Comparison of ENCODE assay signal across 9 mouse cellular contexts in the genomic region with DNA sequence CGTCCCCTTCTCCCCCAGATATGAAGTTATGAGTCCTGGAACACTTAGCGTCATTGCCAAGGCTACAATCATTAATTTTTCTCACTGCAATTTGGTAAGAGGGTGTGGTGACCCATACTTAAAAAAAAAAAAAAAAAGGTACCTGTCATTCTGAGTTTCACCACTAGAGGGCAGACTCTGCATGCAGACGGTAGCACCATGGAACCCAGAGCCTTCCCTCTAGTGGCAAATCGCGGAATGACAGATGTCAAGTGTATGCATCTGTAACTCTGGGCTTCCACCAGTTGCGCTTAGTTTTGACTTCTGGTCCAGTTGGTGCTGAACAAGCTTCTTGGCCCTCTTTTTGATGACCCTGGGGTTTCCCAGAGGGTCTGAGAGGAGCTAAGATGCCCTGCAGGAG. TPM values are rescaled to one million over a fixed set of nuclear protein-coding genes. Genes with fewer than 3 reads are reported as not detected.
A peak's percentile ranks its signal among the peaks of the same experiment; 100 is the strongest.
DNase-seq lines count a peak whose midpoint lies in the region; ATAC-seq lines count a peak whose summit lies in the region.
"Had no signal": no experiment of that assay in that cellular context is flagged by ENCODE, and none has a peak within 500 bp of the region (broad histone marks: within the 10 kb centered on the region; RNA-seq: fewer than 3 reads in every experiment).

No protein-coding gene starts in this region.

- ATAC-seq in midbrain, embryonic 15.5 days (replicated peaks) = no peak
- peak; percentile 86 for ATAC-seq in erythroblast, adult 5-6 weeks (replicated peaks; ENCODE audit: low FRiP score, poor library complexity, severe bottlenecking)
- ATAC-seq in liver, embryonic 13.5 days (ENCODE audit: low read depth) = no peak

- no peak overlapping the region for H3K4me3 ChIP-seq in midbrain, embryonic 10.5 days
- H3K4me3 ChIP-seq in midbrain, embryonic 15.5 days = no peak overlapping the region
- H3K4me3 ChIP-seq in liver, embryonic 13.5 days (replicated peaks) = no peak overlapping the region

- 0 out of 2 replicates have a peak, but pooled peaks cover 5% of the 10 kb centered on the region for H3K9me3 ChIP-seq in midbrain, embryonic 10.5 days (replicated peaks)
- no peaks in the 10 kb centered on the region for H3K9me3 ChIP-seq in midbrain, embryonic 15.5 days
- H3K9me3 ChIP-seq in liver, embryonic 13.5 days (replicated peaks) = 0 out of 2 replicates have a peak, but pooled peaks cover 3% of the 10 kb centered on the region

- peaks cover 15% of the 10 kb centered on the region; the same call in 1 of the 2 replicates for H3K27me3 ChIP-seq in midbrain, embryonic 10.5 days (ENCODE audit: low read depth, poor library complexity, severe bottlenecking)
- H3K27me3 ChIP-seq in midbrain, embryonic 15.5 days (replicated peaks) = no peaks in the 10 kb centered on the region
- H3K27me3 ChIP-seq in liver, embryonic 13.5 days = peaks cover 15% of the 10 kb centered on the region

- H3K9ac ChIP-seq in midbrain, embryonic 15.5 days = no peak overlapping the region
- H3K9ac ChIP-seq in liver, embryonic 13.5 days = no peak overlapping the region

- WGBS in midbrain, embryonic 10.5 days = 17% methylated on average over 6 of the region's 6 CpGs
- WGBS in midbrain, embryonic 15.5 days = 18% methylated on average over 6 of the region's 6 CpGs
- 19% methylated on average over 6 of the region's 6 CpGs for WGBS in liver, embryonic 13.5 days (ENCODE audit: insufficient replicate concordance)

- no peak overlapping the region for H3K27ac ChIP-seq in midbrain, embryonic 10.5 days (replicated peaks)
- H3K27ac ChIP-seq in midbrain, embryonic 15.5 days = no peak overlapping the region
- no peak overlapping the region for H3K27ac ChIP-seq in liver, embryonic 13.5 days

- no peak overlapping the region for H3K4me2 ChIP-seq in midbrain, embryonic 15.5 days
- no peak overlapping the region for H3K4me2 ChIP-seq in liver, embryonic 13.5 days

- H3K4me1 ChIP-seq in midbrain, embryonic 10.5 days = no peaks in the 10 kb centered on the region
- H3K4me1 ChIP-seq in midbrain, embryonic 15.5 days = no peaks in the 10 kb centered on the region
- H3K4me1 ChIP-seq in liver, embryonic 13.5 days (replicated peaks) = no peaks in the 10 kb centered on the region

- no peaks in the 10 kb centered on the region for H3K36me3 ChIP-seq in midbrain, embryonic 10.5 days
- H3K36me3 ChIP-seq in midbrain, embryonic 15.5 days (replicated peaks) = no peaks in the 10 kb centered on the region
- H3K36me3 ChIP-seq in liver, embryonic 13.5 days = no peaks in the 10 kb centered on the region

- peak; percentile 76 for DNase-seq in midbrain, embryonic 10.5 days (ENCODE audit: low spot score)
- DNase-seq in adrenal gland, postnatal 36 days = peak; percentile 72 to 83
- peak; percentile 89 for DNase-seq in kidney, adult 9 months
- peak; percentile 60 for DNase-seq in liver, embryonic 13.5 days
- peak; percentile 92 for DNase-seq in retina, postnatal 1 day
- peak; percentile 93 for DNase-seq in thymus, postnatal 4 days

RNA-seq across cellular contexts. Expression of gene 2300002M23Rik, which starts 11.0 kb away (rescaled TPM):
- polyA plus RNA-seq in midbrain, embryonic 10.5 days (2016; fragmentation: Nextera tagmentation; extraction: Ambion mirVana) = not detected in 2 replicates
- not detected in 2 replicates for polyA plus RNA-seq in midbrain, embryonic 15.5 days (2015; fragmentation: Nextera tagmentation; extraction: Ambion mirVana)
- not detected for total RNA-seq in adrenal gland, postnatal 36 days (2021)
- total RNA-seq in erythroblast, adult 5-6 weeks (2015; ENCODE audit: low replicate concordance) = not detected in 2 replicates
- total RNA-seq in erythroblast, adult 5-6 weeks (2017; ENCODE audit: low replicate concordance) = not detected in 2 replicates
- not detected in 2 replicates for polyA plus RNA-seq in liver, embryonic 13.5 days (2015; fragmentation: Nextera tagmentation; extraction: Ambion mirVana)

RNA-seq across cellular contexts. Expression of gene Sfta2, which starts 23.1 kb away (rescaled TPM):
- polyA plus RNA-seq in midbrain, embryonic 10.5 days (2016; fragmentation: Nextera tagmentation; extraction: Ambion mirVana) = not detected in 2 replicates
- not detected in 2 replicates for polyA plus RNA-seq in midbrain, embryonic 15.5 days (2015; fragmentation: Nextera tagmentation; extraction: Ambion mirVana)
- not detected for total RNA-seq in adrenal gland, postnatal 36 days (2021)
- not detected in 2 replicates for total RNA-seq in erythroblast, adult 5-6 weeks (2015; ENCODE audit: low replicate concordance)
- not detected in 2 replicates for total RNA-seq in erythroblast, adult 5-6 weeks (2017; ENCODE audit: low replicate concordance)
- not detected in 2 replicates for polyA plus RNA-seq in liver, embryonic 13.5 days (2015; fragmentation: Nextera tagmentation; extraction: Ambion mirVana)

RNA-seq across cellular contexts. Expression of gene Cdsn, which starts 26.3 kb away (rescaled TPM):
- 0.07 and 0.10 TPM in 2 replicates for polyA plus RNA-seq in midbrain, embryonic 10.5 days (2016; fragmentation: Nextera tagmentation; extraction: Ambion mirVana)
- polyA plus RNA-seq in midbrain, embryonic 15.5 days (2015; fragmentation: Nextera tagmentation; extraction: Ambion mirVana) = 0.06 TPM in 2 replicates
- total RNA-seq in adrenal gland, postnatal 36 days (2021) = 1 to 10 TPM in 1 of 2 experiments, under 1 TPM in 1; 0.56 to 1.4 TPM
- not detected in 2 replicates for total RNA-seq in erythroblast, adult 5-6 weeks (2015; ENCODE audit: low replicate concordance)
- not detected in 2 replicates for total RNA-seq in erythroblast, adult 5-6 weeks (2017; ENCODE audit: low replicate concordance)
- not detected in 2 replicates for polyA plus RNA-seq in liver, embryonic 13.5 days (2015; fragmentation: Nextera tagmentation; extraction: Ambion mirVana)

RNA-seq across cellular contexts. Expression of gene Psors1c2, which starts 45.2 kb away (rescaled TPM):
- 1.4 and 2.0 TPM in 2 replicates for polyA plus RNA-seq in midbrain, embryonic 10.5 days (2016; fragmentation: Nextera tagmentation; extraction: Ambion mirVana)
- polyA plus RNA-seq in midbrain, embryonic 15.5 days (2015; fragmentation: Nextera tagmentation; extraction: Ambion mirVana) = 0.56 and 0.96 TPM in 2 replicates
- not detected for total RNA-seq in adrenal gland, postnatal 36 days (2021)
- 1.3 TPM in 1 of 2 replicates, not detected in the other for total RNA-seq in erythroblast, adult 5-6 weeks (2015; ENCODE audit: low replicate concordance)
- total RNA-seq in erythroblast, adult 5-6 weeks (2017; ENCODE audit: low replicate concordance) = not detected in 2 replicates
- polyA plus RNA-seq in liver, embryonic 13.5 days (2015; fragmentation: Nextera tagmentation; extraction: Ambion mirVana) = 0.12 and 0.27 TPM in 2 replicates
- polyA plus RNA-seq: gonadal fat pad, adult 2 months had no signal

RNA-seq across cellular contexts. Expression of gene Gm9573, which starts 48.2 kb away (rescaled TPM):
- polyA plus RNA-seq in midbrain, embryonic 10.5 days (2016; fragmentation: Nextera tagmentation; extraction: Ambion mirVana) = not detected in 2 replicates
- not detected in 2 replicates for polyA plus RNA-seq in midbrain, embryonic 15.5 days (2015; fragmentation: Nextera tagmentation; extraction: Ambion mirVana)
- not detected for total RNA-seq in adrenal gland, postnatal 36 days (2021)
- total RNA-seq in erythroblast, adult 5-6 weeks (2015; ENCODE audit: low replicate concordance) = not detected in 2 replicates
- not detected in 2 replicates for total RNA-seq in erythroblast, adult 5-6 weeks (2017; ENCODE audit: low replicate concordance)
- polyA plus RNA-seq in liver, embryonic 13.5 days (2015; fragmentation: Nextera tagmentation; extraction: Ambion mirVana) = not detected in 2 replicates
